ENCODE assay signal across 8 mouse cellular contexts in the genomic region with DNA sequence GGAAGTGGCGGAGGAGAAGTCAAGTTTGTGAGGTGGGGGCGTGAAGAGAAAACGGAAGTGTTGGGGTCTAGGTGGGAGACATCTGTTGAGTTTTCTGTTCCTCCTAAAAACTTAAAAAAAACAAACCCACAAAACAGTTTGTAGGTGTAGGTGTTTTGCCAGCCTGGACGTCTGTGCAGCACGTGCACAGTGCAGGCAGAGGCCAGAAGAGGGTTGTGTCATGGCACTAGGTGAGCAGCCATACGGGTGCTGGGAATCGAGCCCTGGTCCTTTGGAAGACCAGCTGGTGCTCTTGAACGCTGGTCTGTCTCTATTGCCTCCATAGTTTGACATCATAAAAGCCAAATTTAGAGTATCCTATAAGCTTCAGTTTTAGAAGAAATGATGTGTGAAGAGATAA. TPM values are rescaled to one million over a fixed set of nuclear protein-coding genes. Genes with fewer than 3 reads are reported as not detected.
DNase-seq lines count a peak whose midpoint lies in the region; ATAC-seq and TF ChIP-seq lines count a peak whose summit lies in the region.

No protein-coding gene starts in this region.

- no peak for TF ChIP-seq CTCF in G1E (IDR thresholded peaks at IDR 0.05; ENCODE audit: low read depth, low read length)

- intact Hi-C loops in heart, postnatal 14 days (cut with DNase I), result loop anchor here (5.0 kb wide), 1 partner anchor 134 kb away; no protein-coding TSS in a partner anchor

- no peaks in the 10 kb centered on the region for H3K27me3 ChIP-seq in heart, embryonic 13.5 days (replicated peaks)
- no peaks in the 10 kb centered on the region for H3K27me3 ChIP-seq in G1E (ENCODE audit: insufficient read depth, low read length)
- no peaks in the 10 kb centered on the region for H3K27me3 ChIP-seq in forebrain, embryonic 11.5 days (ENCODE audit: control insufficient read depth, insufficient read depth, low read length)
- H3K27me3 ChIP-seq in liver, embryonic 13.5 days, result no peaks in the 10 kb centered on the region

- H3K36me3 ChIP-seq in heart, embryonic 13.5 days, result peaks cover 34% of the 10 kb centered on the region
- peaks cover 41% of the 10 kb centered on the region for H3K36me3 ChIP-seq in G1E (replicated peaks)
- peaks cover 3% of the 10 kb centered on the region; the same call in 1 of the 2 replicates for H3K36me3 ChIP-seq in forebrain, embryonic 11.5 days (ENCODE audit: control insufficient read depth, insufficient read depth, low read length)
- H3K36me3 ChIP-seq in liver, embryonic 13.5 days, result peaks cover 32% of the 10 kb centered on the region

- peaks cover 26% of the 10 kb centered on the region for H3K4me1 ChIP-seq in heart, embryonic 13.5 days
- H3K4me1 ChIP-seq in G1E (ENCODE audit: insufficient read depth, low read depth, low read length), result peaks cover 40% of the 10 kb centered on the region
- no peaks in the 10 kb centered on the region; the same call in 1 of the 2 replicates for H3K4me1 ChIP-seq in forebrain, embryonic 11.5 days (replicated peaks; ENCODE audit: control insufficient read depth, insufficient read depth, low read length)
- H3K4me1 ChIP-seq in liver, embryonic 13.5 days (replicated peaks), result peaks cover 28% of the 10 kb centered on the region

- no peak for ATAC-seq in heart, embryonic 13.5 days (ENCODE audit: extremely low read depth, insufficient number of reproducible peaks, low FRiP score, low TSS enrichment)
- ATAC-seq in G1E (ENCODE audit: extremely low read depth, insufficient number of reproducible peaks, low FRiP score, poor library complexity, severe bottlenecking), result no peak
- peak; percentile 32; the same call in 1 of the 2 replicates for ATAC-seq in forebrain, embryonic 11.5 days (replicated peaks; ENCODE audit: low FRiP score)
- ATAC-seq in liver, embryonic 13.5 days (ENCODE audit: low read depth), result peak; percentile 33; the same call in 1 of the 2 replicates

- H3K4me2 ChIP-seq in heart, embryonic 13.5 days, result peak overlapping the region; percentile 82
- peak overlapping the region; percentile 76 for H3K4me2 ChIP-seq in forebrain, embryonic 11.5 days (ENCODE audit: low read depth, low read length, severe bottlenecking)
- peak overlapping the region; percentile 87 for H3K4me2 ChIP-seq in liver, embryonic 13.5 days

- H3K9ac ChIP-seq in heart, embryonic 13.5 days, result peak overlapping the region; percentile 87
- H3K9ac ChIP-seq in forebrain, embryonic 11.5 days (ENCODE audit: low read length), result peak overlapping the region; percentile 92
- H3K9ac ChIP-seq in liver, embryonic 13.5 days, result peak overlapping the region; percentile 80

- no peak for DNase-seq in heart, postnatal 14 days
- no peak for DNase-seq in G1E (ENCODE audit: low spot score)
- DNase-seq in forebrain, embryonic 11.5 days (ENCODE audit: low spot score), result no peak
- peak; percentile 4 for DNase-seq in liver, embryonic 13.5 days
- DNase-seq in testis, postnatal 10 days (ENCODE audit: low spot score), result peak; percentile 51
- DNase-seq in layer of hippocampus, adult 11-12 months (ENCODE audit: low spot score), result no peak
- DNase-seq in gastrocnemius, postnatal 10 days, result no peak

- H3K9me3 ChIP-seq in heart, embryonic 13.5 days, result no peaks in the 10 kb centered on the region
- H3K9me3 ChIP-seq in G1E (replicated peaks), result no peaks in the 10 kb centered on the region
- H3K9me3 ChIP-seq in forebrain, embryonic 11.5 days (ENCODE audit: control insufficient read depth, low read length), result no peaks in the 10 kb centered on the region
- no peaks in the 10 kb centered on the region for H3K9me3 ChIP-seq in liver, embryonic 13.5 days (replicated peaks)

- 11% methylated on average over 8 of the region's 8 CpGs for WGBS in heart, embryonic 13.5 days
- WGBS in forebrain, embryonic 11.5 days, result 14% methylated on average over 8 of the region's 8 CpGs
- WGBS in liver, embryonic 13.5 days (ENCODE audit: insufficient replicate concordance), result 9% methylated on average over 8 of the region's 8 CpGs

- peak overlapping the region; percentile 93 for H3K27ac ChIP-seq in heart, embryonic 13.5 days (replicated peaks)
- H3K27ac ChIP-seq in forebrain, embryonic 11.5 days (ENCODE audit: low read depth, low read length), result peak overlapping the region; percentile 92
- H3K27ac ChIP-seq in liver, embryonic 13.5 days, result peak overlapping the region; percentile 81

- peak overlapping the region; percentile 81 for H3K4me3 ChIP-seq in heart, embryonic 13.5 days
- H3K4me3 ChIP-seq in G1E (ENCODE audit: low read depth, low read length), result peak overlapping the region; percentile 81
- H3K4me3 ChIP-seq in forebrain, embryonic 11.5 days (ENCODE audit: low read depth, low read length), result peak overlapping the region; percentile 86
- H3K4me3 ChIP-seq in liver, embryonic 13.5 days (replicated peaks), result peak overlapping the region; percentile 81

RNA-seq across cellular contexts. Expression of a gene that starts 0.6 kb away (rescaled TPM):
- polyA plus RNA-seq in heart, embryonic 13.5 days (2015; fragmentation: Nextera tagmentation; extraction: Ambion mirVana), result 29.2 and 32.8 TPM in 2 replicates
- 10 to 100 TPM; 11.2 to 14.2 TPM for total RNA-seq in heart, postnatal 14 days (2021)
- total RNA-seq in G1E (2014; fragmentation: Nextera tagmentation) (29.4 and 38.7 TPM in 2 replicates), G1E (2017) (32.6 and 36.1 TPM in 2 replicates)
- polyA plus RNA-seq in G1E (2012), result 16.6 and 22.9 TPM in 2 replicates
- polyA plus RNA-seq in forebrain, embryonic 11.5 days (2014; fragmentation: Nextera tagmentation; extraction: Ambion mirVana), result 53.3 and 57.0 TPM in 2 replicates
- polyA plus RNA-seq in liver, embryonic 13.5 days (2015; fragmentation: Nextera tagmentation; extraction: Ambion mirVana), result 34.8 and 40.3 TPM in 2 replicates
- total RNA-seq in gastrocnemius, postnatal 10 days (2021), result 10 to 100 TPM in 1 of 2 experiments, 1 to 10 TPM in 1; 9.1 to 11.7 TPM

RNA-seq across cellular contexts. Expression of a gene that starts 46.8 kb away (rescaled TPM):
- 34.6 and 47.6 TPM in 2 replicates for polyA plus RNA-seq in heart, embryonic 13.5 days (2015; fragmentation: Nextera tagmentation; extraction: Ambion mirVana)
- total RNA-seq in heart, postnatal 14 days (2021), result 100 to 1,000 TPM; 200 to 201 TPM
- total RNA-seq in G1E (2014; fragmentation: Nextera tagmentation), result 96.1 and 115 TPM in 2 replicates
- 80.9 and 91.5 TPM in 2 replicates for total RNA-seq in G1E (2017)
- 10.0 and 12.4 TPM in 2 replicates for polyA plus RNA-seq in G1E (2012)
- polyA plus RNA-seq in forebrain, embryonic 11.5 days (2014; fragmentation: Nextera tagmentation; extraction: Ambion mirVana), result 90.2 and 91.1 TPM in 2 replicates
- 38.9 and 49.9 TPM in 2 replicates for polyA plus RNA-seq in liver, embryonic 13.5 days (2015; fragmentation: Nextera tagmentation; extraction: Ambion mirVana)
- 100 to 1,000 TPM; 110 to 113 TPM for total RNA-seq in gastrocnemius, postnatal 10 days (2021)

RNA-seq across cellular contexts. Expression of a gene that starts 59.5 kb away (rescaled TPM):
- polyA plus RNA-seq in heart, embryonic 13.5 days (2015; fragmentation: Nextera tagmentation; extraction: Ambion mirVana), result 3.3 and 3.5 TPM in 2 replicates
- 10 to 100 TPM; 10.5 to 11.6 TPM for total RNA-seq in heart, postnatal 14 days (2021)
- total RNA-seq in G1E (2014; fragmentation: Nextera tagmentation), result 19.6 and 28.1 TPM in 2 replicates
- total RNA-seq in G1E (2017), result 3.0 and 4.6 TPM in 2 replicates
- 117 and 145 TPM in 2 replicates for polyA plus RNA-seq in G1E (2012)
- 5.8 and 6.0 TPM in 2 replicates for polyA plus RNA-seq in forebrain, embryonic 11.5 days (2014; fragmentation: Nextera tagmentation; extraction: Ambion mirVana)
- 1.3 and 1.5 TPM in 2 replicates for polyA plus RNA-seq in liver, embryonic 13.5 days (2015; fragmentation: Nextera tagmentation; extraction: Ambion mirVana)
- 1 to 10 TPM; 7.6 to 9.8 TPM for total RNA-seq in gastrocnemius, postnatal 10 days (2021)

Comparison
In these comparisons a context has a peak if more than half of its experiments do, and no peak if none do; other contexts are left out.
1. ATAC-seq: peak in forebrain, embryonic 11.5 days (single experiment) and liver, embryonic 13.5 days (single experiment); none in heart, embryonic 13.5 days (single experiment) and G1E (single experiment).
2. DNase-seq: peak in liver, embryonic 13.5 days (single experiment) and testis, postnatal 10 days (single experiment); none in heart, postnatal 14 days (0 of 2), G1E (single experiment), forebrain, embryonic 11.5 days (single experiment), layer of hippocampus, adult 11-12 months (single experiment) and gastrocnemius, postnatal 10 days (single experiment).
3. RNA of a gene that starts 59.5 kb away (polyA plus RNA-seq): 117 to 145 TPM in G1E; 5.8 to 6.0 TPM in forebrain, embryonic 11.5 days, 3.3 to 3.5 TPM in heart, embryonic 13.5 days and 1.3 to 1.5 TPM in liver, embryonic 13.5 days; every median in the first group is over 10 times any median in the second.
4. Peak in every context shown above with its lines, with median percentiles within 50 percentile points of each other: H3K27ac ChIP-seq, H3K4me2 ChIP-seq, H3K4me3 ChIP-seq and H3K9ac ChIP-seq.